Mouse (Mus musculus): ENCODE results near the gene Phactr1. TPM values are rescaled to one million over a fixed set of nuclear protein-coding genes. Genes with fewer than 3 reads are reported as not detected.

Gene Phactr1
- polyA plus RNA-seq, 1 experiment from 2014 or later = 48.1 TPM

DNA sequence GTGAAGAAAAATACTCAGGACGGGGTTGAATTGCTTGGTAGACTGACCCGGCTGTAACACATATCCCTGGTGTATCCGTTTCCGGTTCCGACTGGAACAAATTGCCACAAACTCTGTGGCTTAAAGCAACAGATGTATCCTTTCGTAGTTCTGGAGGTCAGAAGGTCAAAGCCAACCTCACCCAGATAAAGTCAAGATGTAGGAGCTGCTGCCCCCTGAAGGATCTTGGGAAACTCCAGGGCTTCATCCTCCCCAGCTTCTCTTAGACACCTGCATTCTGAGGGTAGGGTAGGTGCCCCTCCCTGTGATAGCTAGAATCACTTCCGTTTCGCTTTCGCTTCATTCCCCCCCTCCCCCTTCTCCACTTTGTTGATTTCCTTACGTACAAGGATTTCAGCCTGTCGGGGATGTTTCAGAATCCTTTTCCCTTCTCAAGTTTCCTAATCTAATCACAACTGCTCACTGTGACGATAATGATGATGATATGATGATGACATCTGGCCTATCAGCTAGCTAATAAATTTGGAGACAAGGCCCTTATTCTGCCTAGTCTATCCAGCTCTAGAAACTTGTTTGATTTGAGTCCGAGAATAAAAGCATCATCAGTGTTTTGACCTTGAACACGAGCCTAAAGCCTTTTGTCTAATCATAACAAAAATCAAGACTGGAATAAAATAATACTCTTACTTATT is 203.8 kb downstream of the Phactr1 start:
- Histone ChIP-seq H3K4me1 (no peaks in the 10 kb centered on the region; the same call in 1 of the 2 replicates), H3K27ac (replicated peaks) (no peak overlapping the region), H3K27me3 (replicated peaks) (no peaks in the 10 kb centered on the region), H3K4me2 (no peak overlapping the region), H3K9me3 (replicated peaks) (no peaks in the 10 kb centered on the region), H3K36me3 (no peaks in the 10 kb centered on the region), H3K9ac (replicated peaks) (no peak overlapping the region), H3K4me3 (replicated peaks) (no peak overlapping the region)
- no peak for ATAC-seq (ENCODE audit: low FRiP score)
- WGBS = 73% methylated on average over 14 of the region's 14 CpGs

DNA sequence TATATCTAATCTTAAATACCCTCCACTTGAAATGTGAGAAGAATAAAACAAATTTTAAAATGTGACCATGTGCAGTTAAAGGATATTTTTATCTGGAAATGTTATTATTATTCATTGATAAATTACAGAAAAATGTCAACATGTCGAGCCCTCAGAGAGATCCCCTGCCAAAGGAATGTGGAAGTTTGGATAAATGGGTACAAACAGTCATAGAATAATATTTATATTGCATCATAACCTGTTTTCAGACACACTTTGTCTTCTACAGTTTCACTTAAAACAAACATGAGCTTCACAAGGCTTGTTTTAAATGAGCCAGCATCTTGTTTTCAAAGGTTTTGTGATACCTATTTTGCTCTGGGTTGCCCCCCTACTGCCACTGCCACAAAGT is 204.3 kb downstream of the Phactr1 start:
- Histone ChIP-seq H3K27ac (replicated peaks) (no peak overlapping the region), H3K36me3 (no peaks in the 10 kb centered on the region), H3K4me2 (no peak overlapping the region), H3K27me3 (replicated peaks) (no peaks in the 10 kb centered on the region), H3K4me1 (no peaks in the 10 kb centered on the region; the same call in 1 of the 2 replicates), H3K9ac (replicated peaks) (no peak overlapping the region), H3K9me3 (replicated peaks) (no peaks in the 10 kb centered on the region), H3K4me3 (replicated peaks) (no peak overlapping the region)
- WGBS = 81% methylated on average over 1 of the region's 1 CpGs
- no peak for ATAC-seq (ENCODE audit: low FRiP score)

DNA sequence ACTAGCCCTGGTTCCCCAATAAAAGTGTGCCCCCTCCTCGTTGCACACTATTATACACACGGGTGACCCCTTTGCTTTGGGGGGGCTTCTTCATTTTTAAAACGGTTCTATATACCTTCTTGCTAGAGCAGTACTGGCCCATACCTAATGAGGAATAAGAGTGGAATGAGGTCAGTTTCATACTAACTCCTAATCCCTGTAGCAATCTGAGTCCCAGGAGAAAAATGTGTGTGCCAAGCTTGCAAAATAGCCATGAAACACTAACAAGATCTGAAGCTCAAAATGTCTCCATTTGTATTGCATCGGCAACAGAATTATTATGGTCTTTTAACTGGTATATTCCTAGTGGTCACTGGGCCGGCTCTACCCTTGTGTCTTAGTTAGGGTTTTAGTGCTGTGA is 207.3 kb downstream of the Phactr1 start:
- Histone ChIP-seq H3K4me2 (no peak overlapping the region), H3K9ac (replicated peaks) (no peak overlapping the region), H3K27ac (replicated peaks) (no peak overlapping the region), H3K4me3 (replicated peaks) (no peak overlapping the region), H3K27me3 (replicated peaks) (no peaks in the 10 kb centered on the region), H3K4me1 (no peaks in the 10 kb centered on the region; the same call in 1 of the 2 replicates), H3K36me3 (no peaks in the 10 kb centered on the region), H3K9me3 (replicated peaks) (no peaks in the 10 kb centered on the region)
- no peak for ATAC-seq (ENCODE audit: low FRiP score)
- WGBS = 88% methylated on average over 5 of the region's 5 CpGs

DNA sequence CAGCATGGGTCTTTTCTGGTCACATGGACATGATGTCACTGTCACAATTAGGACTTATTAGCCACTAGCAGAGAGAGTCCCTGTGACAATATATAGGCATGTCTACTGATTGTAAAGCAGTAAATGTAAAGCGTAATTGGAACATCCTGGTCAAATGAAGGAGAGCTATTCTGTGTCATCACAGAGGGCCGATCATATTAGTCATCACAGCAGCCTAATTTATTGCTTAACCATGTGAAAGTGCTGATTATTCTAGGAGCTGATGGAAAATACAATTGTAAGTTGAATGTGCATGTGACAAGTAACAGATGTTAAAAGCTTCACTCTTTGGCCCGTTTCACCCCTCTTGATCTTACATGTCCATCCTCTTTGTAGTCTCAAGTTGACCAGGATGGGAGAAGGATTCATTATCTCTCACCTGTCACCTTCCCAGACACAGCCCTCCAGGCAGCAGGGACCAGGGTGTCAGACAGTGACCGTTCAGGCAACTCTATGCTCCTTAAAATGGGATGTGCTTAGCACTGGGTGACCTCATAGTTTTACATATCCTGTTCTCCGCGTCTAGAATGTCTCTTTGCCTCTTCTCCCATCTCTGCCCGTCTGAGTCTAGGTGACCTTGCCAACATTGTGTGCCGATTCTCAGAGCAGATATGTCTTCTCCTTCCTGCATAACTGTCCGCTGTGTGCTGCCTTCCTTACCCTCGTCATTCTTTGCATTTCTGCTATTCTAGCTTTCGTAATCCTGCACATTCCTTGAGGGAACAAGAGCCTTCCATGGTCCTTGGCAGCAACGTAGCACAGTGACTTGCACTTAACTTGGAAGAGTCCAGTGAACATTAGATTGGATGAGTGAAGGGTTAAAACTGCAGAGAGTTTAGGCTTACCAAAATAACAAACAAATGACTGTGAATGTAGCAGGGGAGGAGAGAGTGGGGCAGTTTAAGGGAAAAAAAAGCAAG is 209.4 kb downstream of the Phactr1 start:
- 77% methylated on average over 12 of the region's 12 CpGs for WGBS
- H3K9ac ChIP-seq (replicated peaks) = no peak overlapping the region
- no peaks in the 10 kb centered on the region for H3K9me3 ChIP-seq (replicated peaks)
- no peaks in the 10 kb centered on the region; the same call in 1 of the 2 replicates for H3K4me1 ChIP-seq
- H3K4me3 ChIP-seq (replicated peaks) = no peak overlapping the region
- H3K36me3 ChIP-seq = no peaks in the 10 kb centered on the region
- H3K27me3 ChIP-seq (replicated peaks) = no peaks in the 10 kb centered on the region
- no peak overlapping the region for H3K4me2 ChIP-seq
- H3K27ac ChIP-seq (replicated peaks) = no peak overlapping the region
- no peak for ATAC-seq (ENCODE audit: low FRiP score)

DNA sequence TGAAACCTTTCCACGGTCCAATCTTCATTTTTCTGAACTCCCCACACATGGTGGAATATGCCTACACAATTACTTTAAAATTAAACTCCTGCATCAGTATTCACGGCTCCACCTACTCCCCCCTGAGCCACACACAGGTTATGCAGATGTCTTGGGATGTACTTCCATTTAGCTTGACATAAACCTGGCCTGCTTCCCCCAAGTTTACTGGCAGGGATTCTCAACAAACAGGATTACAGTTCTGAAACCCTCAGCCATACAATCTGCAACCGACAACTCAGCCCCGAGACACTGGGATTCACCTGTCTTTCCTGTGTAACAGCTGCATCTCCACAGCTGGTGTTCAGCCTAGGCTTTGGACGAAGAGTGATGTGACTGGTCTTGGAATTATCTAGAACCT is 210.2 kb downstream of the Phactr1 start:
- no peaks in the 10 kb centered on the region for H3K9me3 ChIP-seq (replicated peaks)
- H3K4me2 ChIP-seq = no peak overlapping the region
- H3K9ac ChIP-seq (replicated peaks) = no peak overlapping the region
- no peaks in the 10 kb centered on the region for H3K27me3 ChIP-seq (replicated peaks)
- no peak overlapping the region for H3K4me3 ChIP-seq (replicated peaks)
- ATAC-seq (ENCODE audit: low FRiP score) = no peak
- H3K27ac ChIP-seq (replicated peaks) = no peak overlapping the region
- 81% methylated on average over 5 of the region's 5 CpGs for WGBS
- H3K4me1 ChIP-seq = no peaks in the 10 kb centered on the region
- H3K36me3 ChIP-seq = no peaks in the 10 kb centered on the region

DNA sequence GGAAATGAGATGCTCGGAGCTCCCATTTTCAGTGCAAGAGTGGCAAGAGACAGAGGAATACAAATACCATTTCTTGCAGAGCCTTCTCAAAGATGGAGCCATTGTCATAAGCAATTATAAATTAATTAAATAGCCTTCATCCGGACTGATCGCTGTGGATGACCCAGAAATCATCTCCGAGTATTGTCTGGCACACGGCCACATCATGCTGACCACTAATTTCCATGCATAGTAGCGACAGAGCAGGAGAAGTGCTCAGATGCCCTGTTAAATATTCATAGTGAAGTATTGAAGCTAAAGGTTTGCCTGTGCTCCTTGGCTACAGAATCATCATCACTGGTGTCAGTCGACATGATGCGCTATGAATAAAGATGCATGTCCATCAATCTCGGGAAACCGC is 213.6 kb downstream of the Phactr1 start:
- Histone ChIP-seq H3K4me3 (replicated peaks) (no peak overlapping the region), H3K27me3 (replicated peaks) (no peaks in the 10 kb centered on the region), H3K4me2 (no peak overlapping the region), H3K9ac (replicated peaks) (no peak overlapping the region), H3K9me3 (replicated peaks) (no peaks in the 10 kb centered on the region), H3K36me3 (no peaks in the 10 kb centered on the region), H3K27ac (replicated peaks) (no peak overlapping the region), H3K4me1 (no peaks in the 10 kb centered on the region)
- ATAC-seq (ENCODE audit: low FRiP score) = no peak
- 88% methylated on average over 10 of the region's 10 CpGs for WGBS

DNA sequence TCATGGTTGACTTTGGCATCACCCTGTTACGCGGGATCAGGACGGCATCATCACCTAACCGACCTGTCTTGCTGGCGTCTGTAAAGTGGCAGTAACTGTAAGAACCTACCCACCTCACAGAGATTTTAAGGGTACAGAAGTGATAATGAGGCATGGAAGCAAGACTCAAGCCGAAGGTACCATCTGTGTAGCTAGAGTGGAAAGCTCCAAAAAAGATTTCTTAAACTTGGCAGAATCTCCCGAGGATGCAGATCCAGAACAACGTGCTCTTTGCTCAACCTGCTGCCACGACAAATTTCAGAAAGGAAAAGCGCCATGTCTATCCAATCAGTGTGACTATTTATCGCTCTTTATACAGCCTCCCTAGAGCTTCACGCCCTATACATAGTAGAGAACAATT is 214.2 kb downstream of the Phactr1 start:
- WGBS = 94% methylated on average over 12 of the region's 12 CpGs
- H3K27ac ChIP-seq (replicated peaks) = no peak overlapping the region
- H3K9me3 ChIP-seq (replicated peaks) = no peaks in the 10 kb centered on the region
- no peaks in the 10 kb centered on the region for H3K27me3 ChIP-seq (replicated peaks)
- no peak overlapping the region for H3K9ac ChIP-seq (replicated peaks)
- no peak overlapping the region for H3K4me3 ChIP-seq (replicated peaks)
- H3K36me3 ChIP-seq = no peaks in the 10 kb centered on the region
- H3K4me2 ChIP-seq = no peak overlapping the region
- no peaks in the 10 kb centered on the region for H3K4me1 ChIP-seq
- no peak for ATAC-seq (ENCODE audit: low FRiP score)

DNA sequence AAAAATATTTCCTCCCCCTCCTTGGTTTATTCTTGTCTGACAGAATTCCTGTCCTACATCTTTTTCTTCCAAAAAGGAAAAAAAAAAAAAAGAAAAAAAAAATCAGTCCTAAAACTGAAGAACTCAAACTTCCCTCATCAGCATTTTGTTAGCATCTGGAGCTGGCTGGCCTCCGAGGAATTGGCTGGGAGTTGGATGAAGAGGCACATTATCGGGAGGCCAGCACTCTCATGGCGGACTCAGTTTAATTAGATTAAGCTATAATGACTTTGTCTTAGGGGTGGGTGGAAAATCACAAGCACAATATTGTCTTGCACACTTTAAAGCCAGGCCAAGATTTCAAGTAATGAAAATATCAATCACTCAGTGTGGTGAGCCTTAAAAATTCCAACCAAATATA is 215.6 kb downstream of the Phactr1 start:
- ATAC-seq (ENCODE audit: low FRiP score) = no peak
- H3K27me3 ChIP-seq (replicated peaks) = no peaks in the 10 kb centered on the region
- no peaks in the 10 kb centered on the region for H3K36me3 ChIP-seq
- no peak overlapping the region for H3K9ac ChIP-seq (replicated peaks)
- WGBS = 30% methylated on average over 3 of the region's 3 CpGs
- no peaks in the 10 kb centered on the region for H3K9me3 ChIP-seq (replicated peaks)
- H3K4me1 ChIP-seq = no peaks in the 10 kb centered on the region
- H3K27ac ChIP-seq (replicated peaks) = no peak overlapping the region
- no peak overlapping the region for H3K4me2 ChIP-seq
- H3K4me3 ChIP-seq (replicated peaks) = no peak overlapping the region

DNA sequence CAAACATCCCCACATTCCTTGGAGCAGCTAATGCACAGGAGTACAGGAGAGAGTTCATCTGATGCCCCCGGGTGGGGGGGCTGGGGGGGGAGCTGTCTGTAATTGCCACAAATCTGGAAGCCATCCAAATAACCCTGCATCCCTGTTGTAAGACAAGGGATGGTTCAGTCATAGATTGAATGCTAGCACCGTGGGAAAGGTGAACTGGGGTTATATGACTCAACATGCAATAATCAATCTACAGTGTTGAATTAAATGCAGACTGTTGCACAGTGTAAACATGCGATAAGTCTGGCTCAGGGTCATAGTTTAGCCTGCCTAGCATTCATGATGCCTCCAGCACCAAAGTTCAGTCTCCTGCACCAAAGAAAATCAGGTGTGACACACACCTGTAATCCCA is 219.2 kb downstream of the Phactr1 start:
- no peaks in the 10 kb centered on the region for H3K9me3 ChIP-seq (replicated peaks)
- no peak overlapping the region for H3K27ac ChIP-seq (replicated peaks)
- no peak overlapping the region for H3K4me2 ChIP-seq
- H3K36me3 ChIP-seq = no peaks in the 10 kb centered on the region
- H3K9ac ChIP-seq (replicated peaks) = no peak overlapping the region
- WGBS = 52% methylated on average over 3 of the region's 3 CpGs
- H3K4me1 ChIP-seq = peaks cover 6% of the 10 kb centered on the region
- H3K4me3 ChIP-seq (replicated peaks) = no peak overlapping the region
- ATAC-seq (ENCODE audit: low FRiP score) = no peak
- no peaks in the 10 kb centered on the region for H3K27me3 ChIP-seq (replicated peaks)

DNA sequence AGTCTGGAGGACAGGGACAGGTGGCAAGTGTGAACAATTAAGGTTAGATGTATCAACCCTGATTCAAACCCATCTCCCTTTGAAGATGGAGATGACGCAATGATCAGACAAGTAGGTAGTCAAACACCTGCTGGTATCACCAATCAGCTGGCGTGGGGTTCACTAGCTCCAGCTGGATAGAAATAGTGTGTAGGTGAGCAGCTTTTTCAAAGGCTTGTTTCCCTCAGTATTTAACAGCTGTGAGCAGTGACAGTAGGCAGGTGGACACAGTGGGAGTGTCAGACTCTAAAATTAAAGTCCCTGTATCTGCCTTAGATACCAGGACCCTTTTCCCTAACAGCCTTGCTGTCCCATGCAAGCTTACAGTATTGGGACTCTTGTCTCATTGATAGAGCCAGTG is 221.4 kb downstream of the Phactr1 start:
- WGBS = 91% methylated on average over 2 of the region's 2 CpGs

DNA sequence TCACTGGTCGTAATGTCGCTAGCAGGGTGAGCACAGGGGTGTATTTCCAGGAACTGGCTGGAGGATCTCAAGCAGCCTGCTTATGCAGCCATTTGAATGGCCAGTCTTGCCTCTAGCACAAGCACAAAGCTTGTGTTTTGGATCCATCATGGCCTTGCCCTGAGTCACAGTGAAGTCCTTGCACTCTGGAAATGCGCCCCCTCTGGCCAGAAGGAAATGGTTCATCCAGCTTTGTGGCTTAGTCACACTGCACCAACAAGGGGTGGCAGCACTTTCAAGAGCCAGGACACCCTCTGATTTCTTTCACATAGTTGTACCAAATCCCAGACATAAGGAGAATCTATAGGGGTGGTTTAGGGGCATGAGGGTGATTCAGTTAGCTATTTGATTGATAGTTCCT is 222.4 kb downstream of the Phactr1 start:
- H3K4me3 ChIP-seq (replicated peaks) = no peak overlapping the region
- no peak for ATAC-seq (ENCODE audit: low FRiP score)
- H3K4me2 ChIP-seq = no peak overlapping the region
- H3K27ac ChIP-seq (replicated peaks) = no peak overlapping the region
- H3K27me3 ChIP-seq (replicated peaks) = no peaks in the 10 kb centered on the region
- WGBS = 88% methylated on average over 3 of the region's 3 CpGs
- peaks cover 6% of the 10 kb centered on the region for H3K4me1 ChIP-seq
- H3K9ac ChIP-seq (replicated peaks) = no peak overlapping the region
- H3K9me3 ChIP-seq (replicated peaks) = no peaks in the 10 kb centered on the region
- no peaks in the 10 kb centered on the region for H3K36me3 ChIP-seq

More for the DNA sequence above, 221.4 kb downstream of the Phactr1 start:
- Histone ChIP-seq H3K27me3 (replicated peaks) (no peaks in the 10 kb centered on the region), H3K36me3 (no peaks in the 10 kb centered on the region), H3K4me3 (replicated peaks) (no peak overlapping the region), H3K9me3 (replicated peaks) (no peaks in the 10 kb centered on the region), H3K4me2 (no peak overlapping the region), H3K27ac (replicated peaks) (no peak overlapping the region), H3K9ac (replicated peaks) (no peak overlapping the region), H3K4me1 (peaks cover 6% of the 10 kb centered on the region)
- ATAC-seq (ENCODE audit: low FRiP score) = no peak

DNA sequence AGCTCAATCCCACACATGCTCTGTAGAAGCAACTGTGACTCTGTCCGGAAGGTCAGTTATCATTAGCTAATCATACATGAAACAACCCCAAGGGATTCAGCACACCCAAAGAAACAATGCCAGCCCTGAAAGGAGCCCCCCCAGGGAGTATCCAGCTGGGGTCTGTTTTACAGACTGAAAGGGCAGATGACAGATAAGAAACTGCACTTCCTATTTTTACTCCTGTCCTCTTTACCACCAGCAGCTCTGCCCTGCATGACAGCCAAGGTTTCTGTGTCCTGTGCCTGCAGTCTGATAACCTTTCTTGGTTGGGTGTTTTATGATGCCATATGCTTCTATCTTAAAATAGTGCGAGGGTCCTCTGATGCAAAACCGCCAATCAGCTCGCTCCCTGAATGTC is 225.4 kb downstream of the Phactr1 start:
- H3K4me1 ChIP-seq = peaks cover 6% of the 10 kb centered on the region
- no peaks in the 10 kb centered on the region for H3K36me3 ChIP-seq
- 79% methylated on average over 4 of the region's 4 CpGs for WGBS
- H3K27ac ChIP-seq (replicated peaks) = no peak overlapping the region
- ATAC-seq (ENCODE audit: low FRiP score) = no peak
- no peaks in the 10 kb centered on the region for H3K9me3 ChIP-seq (replicated peaks)
- H3K4me2 ChIP-seq = no peak overlapping the region
- no peak overlapping the region for H3K9ac ChIP-seq (replicated peaks)
- H3K27me3 ChIP-seq (replicated peaks) = no peaks in the 10 kb centered on the region
- H3K4me3 ChIP-seq (replicated peaks) = no peak overlapping the region

Measured in neural tube, embryonic 15.5 days (tissue).